Mouse (Mus musculus): ENCODE measurements at regions not wholly inside any gene's neighbourhood (a gene's known extent, or its start where the extent isn't known, plus 50 kb on each side); places are given as distances from the start of the nearest gene placed in this dataset.
"Not testable (repeated sequence)": the region's sequence is repeated elsewhere in the genome, so short reads cannot be mapped to it uniquely, and the experiment has no call there.

DNA sequence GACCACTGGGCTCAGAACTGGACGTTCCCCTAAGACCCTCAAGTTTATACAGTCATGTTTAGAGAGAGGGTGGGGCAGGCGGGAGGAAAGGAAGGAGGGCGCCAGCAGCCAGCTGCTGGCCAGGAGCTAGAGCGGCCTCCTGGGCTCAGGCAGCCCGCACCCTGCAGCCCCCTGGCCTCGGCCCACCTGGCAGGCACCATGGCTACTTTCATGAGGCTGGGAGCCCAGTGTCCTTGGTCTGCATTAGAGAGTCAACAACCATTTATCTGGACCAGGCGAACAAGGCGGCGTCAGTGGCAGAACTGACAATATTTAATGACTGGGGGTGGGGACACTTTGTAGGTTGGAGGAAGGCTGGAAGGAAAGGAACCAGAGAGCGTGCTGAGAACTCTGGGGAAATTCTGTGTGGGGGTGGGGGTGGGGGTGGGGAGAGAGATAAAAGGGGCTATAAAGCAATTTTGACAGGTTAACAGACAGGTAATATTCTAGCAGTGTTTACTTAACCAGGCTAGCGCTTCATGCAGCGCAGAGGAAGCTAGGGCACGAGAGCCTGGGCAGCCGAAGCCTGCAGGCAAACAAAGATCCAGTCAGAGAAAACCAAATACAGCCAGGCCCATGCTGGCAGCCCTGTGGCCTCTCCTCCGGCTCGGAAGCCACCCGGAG is 365.6 kb downstream of the Sox9 start:
- no peak overlapping the region for H3K4me2 ChIP-seq (replicated peaks)
- H3K27ac ChIP-seq (replicated peaks) = 0 out of 2 replicates have a peak overlapping the region, but pooled peaks have one; percentile 3
- H3K4me3 ChIP-seq = no peak overlapping the region
- H3K9ac ChIP-seq (replicated peaks) = no peak overlapping the region
- no peaks in the 10 kb centered on the region for H3K9me3 ChIP-seq
- no peak for ATAC-seq (ENCODE audit: low FRiP score, low read depth)
- H3K36me3 ChIP-seq = no peaks in the 10 kb centered on the region
- peaks cover 36% of the 10 kb centered on the region for H3K4me1 ChIP-seq
- H3K27me3 ChIP-seq = no peaks in the 10 kb centered on the region
- WGBS = 76% methylated on average over 17 of the region's 17 CpGs

- no peak for ATAC-seq (ENCODE audit: low FRiP score, low read depth)
- H3K4me2 ChIP-seq (replicated peaks) = no peak overlapping the region
- H3K4me1 ChIP-seq = peaks cover 34% of the 10 kb centered on the region
- H3K4me3 ChIP-seq = no peak overlapping the region
- no peak overlapping the region for H3K9ac ChIP-seq (replicated peaks)
- H3K27ac ChIP-seq (replicated peaks) = 0 out of 2 replicates have a peak overlapping the region, but pooled peaks have one; percentile 3
- 91% methylated on average over 9 of the region's 9 CpGs for WGBS
- no peaks in the 10 kb centered on the region for H3K9me3 ChIP-seq
- no peaks in the 10 kb centered on the region for H3K36me3 ChIP-seq
- no peaks in the 10 kb centered on the region for H3K27me3 ChIP-seq
Measured at GRCm38 (mm10) chr11:113148198-113148537, 366.1 kb downstream of the Sox9 start.

GRCm38 (mm10) chr11:113155515-113155914 is 373.5 kb downstream of the Sox9 start:
- Histone ChIP-seq H3K9ac (replicated peaks) (no peak overlapping the region), H3K27ac (replicated peaks) (no peak overlapping the region), H3K9me3 (no peaks in the 10 kb centered on the region), H3K4me2 (replicated peaks) (no peak overlapping the region), H3K4me3 (no peak overlapping the region), H3K36me3 (no peaks in the 10 kb centered on the region), H3K27me3 (no peaks in the 10 kb centered on the region), H3K4me1 (peaks cover 16% of the 10 kb centered on the region)
- ATAC-seq (ENCODE audit: low FRiP score, low read depth) = no peak
- 90% methylated on average over 6 of the region's 6 CpGs for WGBS

DNA sequence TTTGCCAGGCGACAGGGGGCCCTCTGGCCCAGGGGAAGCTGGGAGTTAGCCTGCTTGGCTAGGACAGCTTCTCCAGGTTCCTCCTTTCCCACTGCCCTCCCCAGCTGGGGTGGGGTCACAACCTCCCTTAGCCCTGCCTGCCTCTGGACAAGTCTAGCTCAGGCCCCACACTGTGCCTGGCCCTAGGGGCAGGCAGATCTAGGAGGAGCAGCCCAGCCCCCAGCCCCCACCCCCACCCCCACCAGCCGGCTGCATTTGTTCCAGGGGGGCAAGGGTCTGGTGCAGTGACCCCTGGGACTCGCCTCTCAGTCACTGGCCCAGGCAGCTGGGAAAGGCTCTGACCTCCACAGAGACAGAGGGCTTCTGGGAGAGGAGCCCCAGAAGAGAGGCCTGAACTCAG is 381.9 kb downstream of the Sox9 start:
- Histone ChIP-seq H3K36me3 (no peaks in the 10 kb centered on the region), H3K4me2 (replicated peaks) (0 out of 2 replicates have a peak overlapping the region, but pooled peaks have one; percentile 55), H3K4me3 (no peak overlapping the region), H3K4me1 (peaks cover 61% of the 10 kb centered on the region), H3K27me3 (peaks cover 33% of the 10 kb centered on the region), H3K9ac (replicated peaks) (no peak overlapping the region), H3K9me3 (no peaks in the 10 kb centered on the region), H3K27ac (replicated peaks) (peak overlapping the region; percentile 68; the same call in 1 of the 2 replicates)
- 11% methylated on average over 3 of the region's 3 CpGs for WGBS
- no peak for ATAC-seq (ENCODE audit: low FRiP score, low read depth)

GRCm38 (mm10) chr11:113164510-113164909 is 382.5 kb downstream of the Sox9 start:
- WGBS = 9% methylated on average over 10 of the region's 10 CpGs
- ATAC-seq (ENCODE audit: low FRiP score, low read depth) = no peak
- Histone ChIP-seq H3K4me2 (replicated peaks) (peak overlapping the region; percentile 55), H3K4me3 (peak overlapping the region; percentile 21; the same call in 1 of the 2 replicates), H3K9me3 (no peaks in the 10 kb centered on the region), H3K36me3 (no peaks in the 10 kb centered on the region), H3K4me1 (peaks cover 58% of the 10 kb centered on the region), H3K27me3 (peaks cover 33% of the 10 kb centered on the region), H3K9ac (replicated peaks) (peak overlapping the region; percentile 43; the same call in 1 of the 2 replicates), H3K27ac (replicated peaks) (peak overlapping the region; percentile 68)

- H3K4me3 ChIP-seq = peak overlapping the region; percentile 21; the same call in 1 of the 2 replicates
- H3K27me3 ChIP-seq = peaks cover 33% of the 10 kb centered on the region
- peak; percentile 85 for ATAC-seq (ENCODE audit: low FRiP score, low read depth)
- peak overlapping the region; percentile 43; the same call in 1 of the 2 replicates for H3K9ac ChIP-seq (replicated peaks)
- peak overlapping the region; percentile 55 for H3K4me2 ChIP-seq (replicated peaks)
- peak overlapping the region; percentile 68 for H3K27ac ChIP-seq (replicated peaks)
- peaks cover 53% of the 10 kb centered on the region for H3K4me1 ChIP-seq
- 9% methylated on average over 23 of the region's 23 CpGs for WGBS
- no peaks in the 10 kb centered on the region for H3K36me3 ChIP-seq
- H3K9me3 ChIP-seq = no peaks in the 10 kb centered on the region
Measured at GRCm38 (mm10) chr11:113165069-113165795, 383.2 kb downstream of the Sox9 start.

- Histone ChIP-seq H3K4me2 (replicated peaks) (no peak overlapping the region), H3K9me3 (no peaks in the 10 kb centered on the region), H3K9ac (replicated peaks) (no peak overlapping the region), H3K36me3 (no peaks in the 10 kb centered on the region), H3K27ac (replicated peaks) (no peak overlapping the region), H3K4me3 (no peak overlapping the region), H3K27me3 (peaks cover 33% of the 10 kb centered on the region), H3K4me1 (peaks cover 61% of the 10 kb centered on the region)
- WGBS = 72% methylated on average over 4 of the region's 4 CpGs
- no peak for ATAC-seq (ENCODE audit: low FRiP score, low read depth)
Measured at GRCm38 (mm10) chr11:113166517-113166916, 384.5 kb downstream of the Sox9 start.

DNA sequence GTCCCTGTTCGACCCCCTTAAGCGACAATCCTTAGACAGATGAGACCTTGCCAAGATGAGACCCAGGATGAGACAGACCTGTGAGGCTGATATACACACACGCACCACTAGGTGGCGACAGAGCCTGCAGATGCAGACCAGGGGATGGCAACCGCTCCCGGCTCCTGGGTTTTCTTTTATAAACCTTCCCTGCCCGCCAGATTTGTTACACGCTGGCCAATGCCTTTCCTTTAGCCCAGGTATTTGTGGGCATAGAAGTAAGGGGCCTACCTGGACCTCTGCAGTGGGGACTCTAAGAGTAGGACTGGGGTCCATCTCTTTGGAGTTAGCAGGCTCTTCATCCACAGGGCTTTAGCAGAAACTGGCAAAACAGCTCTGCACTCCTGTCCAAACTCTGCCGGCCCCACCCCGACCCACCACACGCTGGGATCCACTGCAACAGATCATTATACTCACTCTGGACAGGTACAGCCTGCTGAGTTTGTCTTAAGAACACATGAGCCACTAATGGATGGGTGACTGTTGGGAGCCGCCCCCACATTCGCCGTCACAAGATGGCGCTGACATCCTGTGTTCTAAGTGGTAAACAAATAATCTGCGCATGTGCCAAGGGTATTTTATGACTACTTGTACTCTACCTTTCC is 390.6 kb downstream of the Sox9 start:
- WGBS = 22% methylated on average over 16 of the region's 16 CpGs
- peak overlapping the region; percentile 61 for H3K4me2 ChIP-seq (replicated peaks)
- peaks cover 33% of the 10 kb centered on the region for H3K27me3 ChIP-seq
- peak overlapping the region; percentile 42 for H3K4me3 ChIP-seq
- no peaks in the 10 kb centered on the region for H3K9me3 ChIP-seq
- H3K4me1 ChIP-seq = peaks cover 35% of the 10 kb centered on the region
- peak overlapping the region; percentile 52 for H3K27ac ChIP-seq (replicated peaks)
- ATAC-seq (ENCODE audit: low FRiP score, low read depth) = peak; percentile 61
- H3K9ac ChIP-seq (replicated peaks) = peak overlapping the region; percentile 45
- no peaks in the 10 kb centered on the region for H3K36me3 ChIP-seq

DNA sequence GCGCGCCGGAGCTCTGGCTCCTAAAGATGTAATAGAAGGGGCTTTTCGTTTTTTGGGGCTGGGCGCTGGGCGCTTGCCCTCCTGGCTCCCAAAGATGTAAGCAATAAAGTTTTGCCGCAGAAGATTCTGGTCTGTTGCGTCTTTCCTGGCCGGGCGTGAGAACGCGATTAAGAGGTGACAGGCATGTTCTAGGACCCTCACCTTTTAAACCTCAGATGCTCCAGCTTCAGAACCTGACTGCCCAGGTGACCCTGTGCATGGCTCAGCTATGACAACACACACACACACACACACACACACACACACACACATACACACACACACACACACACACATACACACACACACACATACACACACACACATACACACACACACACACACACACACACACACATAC is 391.3 kb downstream of the Sox9 start:
- Histone ChIP-seq H3K27ac (replicated peaks) (0 out of 2 replicates have a peak overlapping the region, but pooled peaks have one; percentile 35), H3K4me2 (replicated peaks) (peak overlapping the region; percentile 46), H3K4me3 (peak overlapping the region; percentile 28), H3K27me3 (peaks cover 40% of the 10 kb centered on the region), H3K4me1 (peaks cover 38% of the 10 kb centered on the region)
- WGBS = 32% methylated on average over 12 of the region's 12 CpGs
- not testable (repeated sequence) for ATAC-seq (ENCODE audit: low FRiP score, low read depth); H3K9ac ChIP-seq (replicated peaks); H3K9me3 ChIP-seq; H3K36me3 ChIP-seq

GRCm38 (mm10) chr11:113174011-113174507 is 392.0 kb downstream of the Sox9 start:
- Histone ChIP-seq H3K9me3 (no peaks in the 10 kb centered on the region), H3K27me3 (peaks cover 42% of the 10 kb centered on the region), H3K36me3 (no peaks in the 10 kb centered on the region), H3K4me1 (peaks cover 41% of the 10 kb centered on the region), H3K9ac (replicated peaks) (no peak overlapping the region), H3K4me3 (no peak overlapping the region), H3K4me2 (replicated peaks) (0 out of 2 replicates have a peak overlapping the region, but pooled peaks have one; percentile 8), H3K27ac (replicated peaks) (peak overlapping the region; percentile 63)
- no peak for ATAC-seq (ENCODE audit: low FRiP score, low read depth)
- 42% methylated on average over 5 of the region's 5 CpGs for WGBS

DNA sequence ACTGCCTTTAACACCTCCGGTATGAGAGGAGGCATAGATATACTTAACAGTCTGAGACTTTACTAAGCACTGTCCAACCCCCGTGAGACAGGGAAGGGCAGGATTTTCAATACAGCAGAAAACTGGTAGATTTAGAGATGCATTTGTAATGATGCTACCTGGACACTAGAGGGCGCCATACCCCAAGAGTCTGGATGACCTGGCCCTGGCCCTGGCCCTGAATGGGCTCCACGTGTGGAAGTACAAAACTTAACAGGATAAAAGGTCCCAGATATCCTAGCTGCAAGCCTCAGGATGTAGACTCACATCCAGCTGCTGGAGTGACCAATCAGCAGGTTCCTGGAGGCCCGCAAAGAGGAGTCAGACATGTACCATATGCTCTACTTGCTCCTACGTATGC is 393.3 kb downstream of the Sox9 start:
- WGBS = 42% methylated on average over 6 of the region's 6 CpGs
- H3K27me3 ChIP-seq = peaks cover 55% of the 10 kb centered on the region
- no peak overlapping the region for H3K4me2 ChIP-seq (replicated peaks)
- no peak overlapping the region for H3K9ac ChIP-seq (replicated peaks)
- peaks cover 46% of the 10 kb centered on the region for H3K4me1 ChIP-seq
- H3K27ac ChIP-seq (replicated peaks) = no peak overlapping the region
- no peaks in the 10 kb centered on the region for H3K9me3 ChIP-seq
- no peak overlapping the region for H3K4me3 ChIP-seq
- H3K36me3 ChIP-seq = no peaks in the 10 kb centered on the region
- no peak for ATAC-seq (ENCODE audit: low FRiP score, low read depth)

DNA sequence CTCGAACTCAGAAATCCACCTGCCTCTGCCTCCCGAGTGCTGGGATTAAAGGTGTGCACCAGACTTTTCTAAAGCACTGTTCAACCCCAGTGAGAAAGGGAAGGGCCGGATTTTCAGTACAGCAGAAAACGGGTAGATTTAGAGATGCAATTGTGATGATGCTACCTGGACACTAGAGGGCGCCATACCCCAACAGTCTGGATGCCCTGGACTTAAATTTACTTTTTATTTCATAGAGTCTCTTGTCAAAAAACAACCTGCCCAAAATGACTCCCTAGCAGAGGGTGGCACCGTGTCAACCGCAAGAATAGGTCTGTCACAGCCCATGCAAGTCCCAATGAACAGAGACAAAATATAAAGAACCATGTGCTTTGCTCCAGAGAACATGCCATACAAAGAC is 394.2 kb downstream of the Sox9 start:
- peaks cover 63% of the 10 kb centered on the region for H3K27me3 ChIP-seq
- no peak overlapping the region for H3K4me3 ChIP-seq
- no peaks in the 10 kb centered on the region for H3K36me3 ChIP-seq
- H3K9me3 ChIP-seq = no peaks in the 10 kb centered on the region
- ATAC-seq (ENCODE audit: low FRiP score, low read depth) = no peak
- H3K27ac ChIP-seq (replicated peaks) = no peak overlapping the region
- no peak overlapping the region for H3K9ac ChIP-seq (replicated peaks)
- no peak overlapping the region for H3K4me2 ChIP-seq (replicated peaks)
- 24% methylated on average over 7 of the region's 7 CpGs for WGBS
- H3K4me1 ChIP-seq = peaks cover 44% of the 10 kb centered on the region

All from midbrain, embryonic 12.5 days (tissue).